Mouse (Mus musculus): ENCODE data around the gene 4930518I15Rik. TPM values are rescaled to one million over a fixed set of nuclear protein-coding genes. Genes with fewer than 3 reads are reported as not detected.

The 4930518I15Rik gene
- total and polyA plus RNA-seq, 3 experiments, result 0.51 to 0.81 (median 0.72) TPM

DNA sequence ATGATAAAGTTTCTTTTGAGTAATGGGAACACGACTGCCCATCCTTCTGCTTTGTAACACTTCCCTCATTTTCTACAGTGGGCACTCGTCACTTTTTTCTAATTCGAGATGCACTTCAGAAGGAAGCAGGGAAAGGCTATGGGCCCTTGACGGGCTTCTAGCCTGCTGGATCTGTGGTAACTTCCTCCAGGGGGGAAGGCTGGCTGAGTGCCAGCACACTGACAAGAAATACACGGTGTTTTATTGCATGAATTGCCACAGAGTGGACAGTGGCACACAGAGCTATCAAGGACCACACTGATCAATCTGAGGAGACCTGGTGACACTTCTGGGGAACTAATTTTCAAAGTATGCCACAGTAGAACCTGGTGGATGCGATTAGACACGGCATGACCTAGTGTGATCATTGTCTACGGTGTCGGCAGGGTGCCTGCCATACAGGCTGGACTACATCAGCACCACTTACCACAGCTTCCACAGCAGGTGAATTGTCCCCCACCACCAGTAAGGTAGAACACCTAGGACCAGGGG, 38.7 kb upstream of the 4930518I15Rik start:
- H3K4me2 ChIP-seq (ENCODE audit: insufficient read depth, low read depth, poor library complexity, severe bottlenecking), result no peak overlapping the region
- no peaks in the 10 kb centered on the region for H3K4me1 ChIP-seq (ENCODE audit: control insufficient read depth in 1 of 2, insufficient read depth in 2 of 2)
- no peaks in the 10 kb centered on the region for H3K9me3 ChIP-seq (replicated peaks; ENCODE audit: low read length)
- TF ChIP-seq ZMIZ1 (IDR thresholded peaks at IDR 0.05; ENCODE audit: low read depth, low read length) (no peak), TBP (conservative IDR thresholded peaks at IDR 0.05; ENCODE audit: low read depth, low read length) (no peak), GABPA (IDR thresholded peaks at IDR 0.05; ENCODE audit: insufficient replicate concordance, low read depth, low read length) (no peak), PAX5 (IDR thresholded peaks at IDR 0.05; ENCODE audit: low read length) (no peak), KAT2A (IDR thresholded peaks at IDR 0.05; ENCODE audit: insufficient replicate concordance, low read length) (no peak), CHD1 (IDR thresholded peaks at IDR 0.05; ENCODE audit: low read depth, low read length) (no peak), POLR2A (IDR thresholded peaks at IDR 0.05; ENCODE audit: low read depth, low read length) (no peak), ELF1 (IDR thresholded peaks at IDR 0.05; ENCODE audit: low read depth, low read length) (no peak), MXI1 (IDR thresholded peaks at IDR 0.05; ENCODE audit: low read depth, low read length) (no peak)
- in situ Hi-C loops (cut with MboI; ENCODE audit: low pct_ligation_motif_present, low pct_unique_long_range_greater_than_20kb, low sequenced_read_pairs), result loop anchor here (25.0 kb wide), 1 partner anchor 191 kb away; the partner anchor contains the start of genes Soga1 and Tldc2
- dilution Hi-C loops (cut with MboI; ENCODE audit: extremely low pct_ligation_motif_present, extremely low pct_unique_long_range_greater_than_20kb, low sequenced_read_pairs), result no loop called here
- H3K9ac ChIP-seq (ENCODE audit: insufficient read depth, low read depth), result no peak overlapping the region
- no peaks in the 10 kb centered on the region for H3K27me3 ChIP-seq (replicated peaks)
- H3K36me3 ChIP-seq (replicated peaks in 1 of 2; ENCODE audit: control insufficient read depth in 1 of 2, insufficient read depth in 1 of 2, low read length in 1 of 2), result no peaks in the 10 kb centered on the region
- H3K4me3 ChIP-seq (replicated peaks in 1 of 3; ENCODE audit: low read depth in 2 of 3, low read length in 2 of 3, poor library complexity in 1 of 3), result no peak overlapping the region
- no peaks in the 10 kb centered on the region for H3K79me2 ChIP-seq (replicated peaks; ENCODE audit: control insufficient read depth, extremely low read depth, insufficient read depth, poor library complexity, severe bottlenecking)
- no peak for DNase-seq (ENCODE audit: extremely low read depth)
- no peak overlapping the region for H3K27ac ChIP-seq (ENCODE audit: insufficient read depth, low read depth)

DNA sequence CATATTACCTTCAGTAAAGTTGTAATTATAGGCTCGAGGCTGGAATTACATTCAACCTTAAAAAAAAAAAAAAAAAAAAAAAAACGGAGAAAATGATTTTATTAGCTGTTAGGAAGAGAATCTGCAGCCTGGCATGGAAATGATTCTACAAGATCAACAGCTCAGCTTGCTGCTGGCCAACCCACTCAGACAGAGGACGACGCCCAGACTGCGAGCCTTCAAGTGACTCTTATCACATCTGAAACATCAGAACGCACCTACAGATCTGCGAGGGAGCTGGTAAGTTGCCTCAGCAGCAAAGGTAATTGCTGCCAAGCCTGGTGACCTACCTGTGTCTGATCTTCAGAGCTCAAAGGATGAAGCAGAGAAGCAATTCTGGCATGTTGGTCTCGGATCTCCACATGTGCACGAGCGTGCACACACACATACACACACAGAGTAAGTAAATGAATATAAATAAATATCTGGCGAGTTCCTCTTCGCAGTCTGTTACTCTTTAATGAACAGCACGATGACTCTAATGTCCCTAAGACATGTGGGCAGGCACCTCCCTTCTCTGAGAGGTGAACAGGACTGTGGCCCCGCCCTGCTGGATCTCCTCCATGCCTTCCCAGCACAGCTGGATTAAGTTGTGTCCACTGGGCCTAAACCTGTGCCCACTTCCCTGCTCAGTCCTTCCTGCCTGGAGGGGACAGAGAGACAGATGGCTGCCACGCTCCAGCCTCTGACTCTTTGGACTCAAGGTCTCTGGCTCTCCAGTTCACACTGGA, 36.9 kb upstream of the 4930518I15Rik start:
- in situ Hi-C loops (cut with MboI; ENCODE audit: low pct_ligation_motif_present, low pct_unique_long_range_greater_than_20kb, low sequenced_read_pairs) (loop anchor here (25.0 kb wide), 1 partner anchor 193 kb away; the partner anchor contains the start of genes Soga1 and Tldc2), dilution Hi-C loops (cut with MboI; ENCODE audit: extremely low pct_ligation_motif_present, extremely low pct_unique_long_range_greater_than_20kb, low sequenced_read_pairs) (no loop called here)
- Histone ChIP-seq H3K36me3 (replicated peaks in 1 of 2; ENCODE audit: control insufficient read depth in 1 of 2, insufficient read depth in 1 of 2, low read length in 1 of 2) (no peaks in the 10 kb centered on the region), H3K4me2 (ENCODE audit: insufficient read depth, low read depth, poor library complexity, severe bottlenecking) (no peak overlapping the region), H3K27me3 (replicated peaks) (no peaks in the 10 kb centered on the region), H3K4me3 (replicated peaks in 1 of 3; ENCODE audit: low read depth in 2 of 3, low read length in 2 of 3, poor library complexity in 1 of 3) (no peak overlapping the region), H3K9me3 (replicated peaks; ENCODE audit: low read length) (no peaks in the 10 kb centered on the region), H3K4me1 (ENCODE audit: control insufficient read depth in 1 of 2, insufficient read depth in 2 of 2) (no peaks in the 10 kb centered on the region), H3K9ac (ENCODE audit: insufficient read depth, low read depth) (no peak overlapping the region), H3K27ac (ENCODE audit: insufficient read depth, low read depth) (no peak overlapping the region), H3K79me2 (replicated peaks; ENCODE audit: control insufficient read depth, extremely low read depth, insufficient read depth, poor library complexity, severe bottlenecking) (no peaks in the 10 kb centered on the region)
- TF ChIP-seq ZKSCAN1 (IDR thresholded peaks at IDR 0.05; ENCODE audit: borderline replicate concordance, low read depth, low read length) (no peak), HCFC1 (IDR thresholded peaks at IDR 0.05; ENCODE audit: low read depth, low read length) (no peak), ZNF384 (IDR thresholded peaks at IDR 0.05; ENCODE audit: low read depth, low read length) (no peak), GABPA (IDR thresholded peaks at IDR 0.05; ENCODE audit: insufficient replicate concordance, low read depth, low read length) (no peak), MEF2A (IDR thresholded peaks at IDR 0.05; ENCODE audit: borderline replicate concordance, low read depth, low read length) (no peak), MAZ (IDR thresholded peaks at IDR 0.05; ENCODE audit: low read depth, low read length) (no peak), POLR2AphosphoS2 (IDR thresholded peaks at IDR 0.05; ENCODE audit: low read depth, low read length) (no peak), POLR2A (IDR thresholded peaks at IDR 0.05; ENCODE audit: low read depth, low read length) (no peak)
- DNase-seq (ENCODE audit: extremely low read depth), result no peak

Measured in CH12.LX (cell line).